Mouse (Mus musculus) small intestine, adult 2 months (tissue): ENCODE measurements around the gene Olfr573-ps1.

Experiments
- CTCF ChIP-seq: fragments of 200-500 bp; IDR thresholded peaks from 2 replicates; pipeline ENCODE4 v1.5.1; 2012; ENCODE audit warnings: low read depth, mild to moderate bottlenecking, control low read depth, inconsistent platforms, low read length, moderate library complexity, mixed read lengths; ENCODE audit not compliant: insufficient replicate concordance, insufficient read length; ENCODE audit errors: extremely low read depth
- POLR2A ChIP-seq: fragments of 200-500 bp; IDR thresholded peaks from 2 replicates; pipeline ENCODE4 v1.6.1; 2012; ENCODE audit warnings: low read depth, mild to moderate bottlenecking, control low read depth, inconsistent platforms, low read length, moderate library complexity

GRCm38 (mm10) chr7:102962360-102962759 is 20.0 kb upstream of the Olfr573-ps1 start, which contains the start of gene Olfr576:
- TF ChIP-seq CTCF (no peak), POLR2A (no peak)
